Mouse (Mus musculus): Measurements from ENCODE around the gene Creb3l4. TPM values are rescaled to one million over a fixed set of nuclear protein-coding genes. Genes with fewer than 3 reads are reported as not detected.

Gene Creb3l4
- polyA plus RNA-seq, 1 experiment from 2014 or later = 5.8 TPM

- Histone ChIP-seq H3K9me3 (ENCODE audit: control insufficient read depth, low read length) (no peaks in the 10 kb centered on the region), H3K4me2 (ENCODE audit: low read depth, low read length) (no peak overlapping the region), H3K27ac (ENCODE audit: low read length) (no peak overlapping the region), H3K36me3 (ENCODE audit: control insufficient read depth, insufficient read depth, low read length) (peaks cover 10% of the 10 kb centered on the region), H3K4me1 (replicated peaks; ENCODE audit: control insufficient read depth, insufficient read depth, low read length) (peaks cover 12% of the 10 kb centered on the region), H3K27me3 (ENCODE audit: control insufficient read depth, insufficient read depth, low read depth, low read length) (no peaks in the 10 kb centered on the region), H3K4me3 (ENCODE audit: low read length) (no peak overlapping the region), H3K9ac (ENCODE audit: low read length) (no peak overlapping the region)
- 84% methylated on average over 4 of the region's 4 CpGs for whole genome bisulfite sequencing
- ATAC-seq (ENCODE audit: low read depth) = no peak
Measured at GRCm38 (mm10) chr3:90222455-90222854, 20.9 kb downstream of the Creb3l4 start.

GRCm38 (mm10) chr3:90221123-90221522, 22.2 kb downstream of the Creb3l4 start:
- H3K36me3 ChIP-seq (ENCODE audit: control insufficient read depth, insufficient read depth, low read length) = peaks cover 7% of the 10 kb centered on the region
- WGBS = 6% methylated on average over 5 of the region's 5 CpGs
- peak; percentile 10; the same call in 1 of the 2 replicates for ATAC-seq (ENCODE audit: low read depth)
- peak overlapping the region; percentile 60 for H3K4me3 ChIP-seq (ENCODE audit: low read length)
- no peaks in the 10 kb centered on the region for H3K9me3 ChIP-seq (ENCODE audit: control insufficient read depth, low read length)
- peak overlapping the region; percentile 74 for H3K4me2 ChIP-seq (ENCODE audit: low read depth, low read length)
- peak overlapping the region; percentile 75 for H3K9ac ChIP-seq (ENCODE audit: low read length)
- H3K4me1 ChIP-seq (replicated peaks; ENCODE audit: control insufficient read depth, insufficient read depth, low read length) = peaks cover 12% of the 10 kb centered on the region
- H3K27me3 ChIP-seq (ENCODE audit: control insufficient read depth, insufficient read depth, low read depth, low read length) = no peaks in the 10 kb centered on the region
- H3K27ac ChIP-seq (ENCODE audit: low read length) = no peak overlapping the region

GRCm38 (mm10) chr3:90220531-90220951, 22.8 kb downstream of the Creb3l4 start:
- Histone ChIP-seq H3K9ac (ENCODE audit: low read length) (peak overlapping the region; percentile 75), H3K9me3 (ENCODE audit: control insufficient read depth, low read length) (no peaks in the 10 kb centered on the region)

GRCm38 (mm10) chr3:90220088-90220487, 23.2 kb downstream of the Creb3l4 start:
- peaks cover 4% of the 10 kb centered on the region for H3K36me3 ChIP-seq (ENCODE audit: control insufficient read depth, insufficient read depth, low read length)
- peak overlapping the region; percentile 60 for H3K4me3 ChIP-seq (ENCODE audit: low read length)
- H3K27me3 ChIP-seq (ENCODE audit: control insufficient read depth, insufficient read depth, low read depth, low read length) = no peaks in the 10 kb centered on the region
- H3K9ac ChIP-seq (ENCODE audit: low read length) = peak overlapping the region; percentile 75
- H3K9me3 ChIP-seq (ENCODE audit: control insufficient read depth, low read length) = no peaks in the 10 kb centered on the region
- peak; percentile 60; the same call in 1 of the 2 replicates for ATAC-seq (ENCODE audit: low read depth)
- 7% methylated on average over 6 of the region's 6 CpGs for WGBS
- H3K4me1 ChIP-seq (replicated peaks; ENCODE audit: control insufficient read depth, insufficient read depth, low read length) = peaks cover 12% of the 10 kb centered on the region
- peak overlapping the region; percentile 96 for H3K27ac ChIP-seq (ENCODE audit: low read length)
- peak overlapping the region; percentile 74 for H3K4me2 ChIP-seq (ENCODE audit: low read depth, low read length)

More at GRCm38 (mm10) chr3:90220531-90220951, 22.8 kb downstream of the Creb3l4 start:
- Histone ChIP-seq H3K27me3 (ENCODE audit: control insufficient read depth, insufficient read depth, low read depth, low read length) (no peaks in the 10 kb centered on the region), H3K27ac (ENCODE audit: low read length) (peak overlapping the region; percentile 96), H3K4me1 (replicated peaks; ENCODE audit: control insufficient read depth, insufficient read depth, low read length) (peaks cover 12% of the 10 kb centered on the region), H3K4me2 (ENCODE audit: low read depth, low read length) (peak overlapping the region; percentile 74), H3K36me3 (ENCODE audit: control insufficient read depth, insufficient read depth, low read length) (peaks cover 4% of the 10 kb centered on the region), H3K4me3 (ENCODE audit: low read length) (peak overlapping the region; percentile 60)
- peak; percentile 95 for ATAC-seq (ENCODE audit: low read depth)
- WGBS = under 1% methylated on average over 19 of the region's 20 CpGs

GRCm38 (mm10) chr3:90215825-90216380, 27.4 kb downstream of the Creb3l4 start:
- H3K4me2 ChIP-seq (ENCODE audit: low read depth, low read length) = no peak overlapping the region
- H3K27ac ChIP-seq (ENCODE audit: low read length) = no peak overlapping the region
- 18% methylated on average over 1 of the region's 1 CpGs for WGBS
- no peak overlapping the region for H3K4me3 ChIP-seq (ENCODE audit: low read length)
- H3K27me3 ChIP-seq (ENCODE audit: control insufficient read depth, insufficient read depth, low read depth, low read length) = no peaks in the 10 kb centered on the region
- peaks cover 23% of the 10 kb centered on the region for H3K4me1 ChIP-seq (replicated peaks; ENCODE audit: control insufficient read depth, insufficient read depth, low read length)
- ATAC-seq (ENCODE audit: low read depth) = no peak
- no peak overlapping the region for H3K9ac ChIP-seq (ENCODE audit: low read length)
- H3K9me3 ChIP-seq (ENCODE audit: control insufficient read depth, low read length) = no peaks in the 10 kb centered on the region
- peaks cover 10% of the 10 kb centered on the region for H3K36me3 ChIP-seq (ENCODE audit: control insufficient read depth, insufficient read depth, low read length)

GRCm38 (mm10) chr3:90213956-90214684, 29.2 kb downstream of the Creb3l4 start:
- Histone ChIP-seq H3K27me3 (ENCODE audit: control insufficient read depth, insufficient read depth, low read depth, low read length) (no peaks in the 10 kb centered on the region), H3K9me3 (ENCODE audit: control insufficient read depth, low read length) (no peaks in the 10 kb centered on the region), H3K36me3 (ENCODE audit: control insufficient read depth, insufficient read depth, low read length) (peaks cover 18% of the 10 kb centered on the region), H3K9ac (ENCODE audit: low read length) (peak overlapping the region; percentile 55), H3K4me1 (replicated peaks; ENCODE audit: control insufficient read depth, insufficient read depth, low read length) (peaks cover 20% of the 10 kb centered on the region), H3K27ac (ENCODE audit: low read length) (peak overlapping the region; percentile 56), H3K4me2 (ENCODE audit: low read depth, low read length) (peak overlapping the region; percentile 71), H3K4me3 (ENCODE audit: low read length) (peak overlapping the region; percentile 58)
- WGBS = 11% methylated on average over 12 of the region's 12 CpGs
- ATAC-seq (ENCODE audit: low read depth) = peak; percentile 45; the same call in 1 of the 2 replicates

GRCm38 (mm10) chr3:90213377-90213866, 29.9 kb downstream of the Creb3l4 start, which contains the start of the genes Rps27 and Rab13:
Rps27 (minus strand) TSS chr3:90213651.
Rab13 (plus strand) TSS chr3:90213695.
- Histone ChIP-seq H3K27ac (ENCODE audit: low read length) (peak within 1 kb of the TSS; percentile 56), H3K27me3 (ENCODE audit: control insufficient read depth, insufficient read depth, low read depth, low read length) (no peaks in the 10 kb centered on the region), H3K4me3 (ENCODE audit: low read length) (peak within 1 kb of the TSS; percentile 58), H3K4me2 (ENCODE audit: low read depth, low read length) (peak within 1 kb of the TSS; percentile 89), H3K9me3 (ENCODE audit: control insufficient read depth, low read length) (no peaks in the 10 kb centered on the region), H3K36me3 (ENCODE audit: control insufficient read depth, insufficient read depth, low read length) (peaks cover 24% of the 10 kb centered on the region), H3K4me1 (replicated peaks; ENCODE audit: control insufficient read depth, insufficient read depth, low read length) (peaks cover 20% of the 10 kb centered on the region), H3K9ac (ENCODE audit: low read length) (peak within 1 kb of the TSS; percentile 74)
- WGBS = under 1% methylated on average over 42 of the region's 42 CpGs
- peak; percentile 96 for ATAC-seq (ENCODE audit: low read depth)

GRCm38 (mm10) chr3:90212723-90213122, 30.6 kb downstream of the Creb3l4 start:
- Histone ChIP-seq H3K9ac (ENCODE audit: low read length) (peak overlapping the region; percentile 74), H3K27ac (ENCODE audit: low read length) (no peak overlapping the region), H3K36me3 (ENCODE audit: control insufficient read depth, insufficient read depth, low read length) (peaks cover 29% of the 10 kb centered on the region), H3K27me3 (ENCODE audit: control insufficient read depth, insufficient read depth, low read depth, low read length) (no peaks in the 10 kb centered on the region), H3K4me1 (replicated peaks; ENCODE audit: control insufficient read depth, insufficient read depth, low read length) (peaks cover 20% of the 10 kb centered on the region), H3K9me3 (ENCODE audit: control insufficient read depth, low read length) (no peaks in the 10 kb centered on the region), H3K4me3 (ENCODE audit: low read length) (peak overlapping the region; percentile 58), H3K4me2 (ENCODE audit: low read depth, low read length) (peak overlapping the region; percentile 89)
- no peak for ATAC-seq (ENCODE audit: low read depth)
- WGBS = 6% methylated on average over 5 of the region's 5 CpGs

Data from lung, embryonic 16.5 days (tissue).